21 mouse cellular contexts compared by ENCODE assay signal in the genomic region with DNA sequence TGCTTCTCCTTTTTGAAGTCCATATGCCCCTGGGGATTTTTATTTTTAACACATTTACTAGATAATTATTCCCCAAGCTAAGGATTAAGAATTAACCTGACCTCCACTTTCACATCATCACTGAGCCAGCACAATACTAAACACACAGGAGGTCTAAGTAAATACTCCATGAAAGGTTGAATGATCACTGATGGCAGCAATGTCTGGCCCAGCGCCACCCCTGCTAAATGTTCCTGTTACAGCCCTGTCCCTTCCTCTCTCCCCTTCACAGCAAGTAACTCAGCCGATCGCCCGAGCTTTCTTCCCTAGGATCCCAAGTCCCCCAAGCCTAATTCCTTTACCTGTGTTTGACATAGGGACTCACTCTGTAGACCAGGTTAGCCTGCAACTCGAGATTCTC.
DNase-seq lines count a peak whose midpoint lies in the region; ATAC-seq and TF ChIP-seq lines count a peak whose summit lies in the region.
"Had no signal": no experiment of that assay in that cellular context is flagged by ENCODE, and none has a peak within 500 bp of the region (broad histone marks: within the 10 kb centered on the region; RNA-seq: fewer than 3 reads in every experiment).

No protein-coding gene starts in this region.

- 32% methylated on average over 5 of the region's 5 CpGs for WGBS in lung, embryonic 14.5 days
- WGBS in hindbrain, embryonic 14.5 days = 84% methylated on average over 5 of the region's 5 CpGs
- 83% methylated on average over 5 of the region's 5 CpGs for WGBS in hindbrain, embryonic 11.5 days

- intact Hi-C loops in left cerebral cortex, postnatal 10 days (cut with DNase I) = no loop called here

- peak; percentile 46 for DNase-seq in lung, embryonic 14.5 days
- no peak for DNase-seq in lung, postnatal 10 days
- peak; percentile 77 for DNase-seq in Patski (ENCODE audit: low read depth, low spot score)
- peak; percentile 63 for DNase-seq in kidney, adult 18-20 months
- peak; percentile 76 for DNase-seq in kidney, postnatal 10 days
- no peak for DNase-seq in hindbrain, embryonic 14.5 days (ENCODE audit: low spot score)
- no peak for DNase-seq in left cerebral cortex, postnatal 10 days (ENCODE audit: extremely low spot score in 1 of 2, low spot score in 2 of 2)
- no peak for DNase-seq in hindbrain, embryonic 11.5 days (ENCODE audit: low spot score)
- DNase-seq: B cell, adult 2 months; cerebellum, adult 2 months; forebrain, postnatal 0 days; lung, adult 2 months; right cerebral cortex, postnatal 14 days; spleen, adult 18-20 months; thymus, postnatal 25 days had no signal

- no peaks in the 10 kb centered on the region for H3K27me3 ChIP-seq in lung, embryonic 14.5 days (ENCODE audit: insufficient read depth, low read length)
- H3K27me3 ChIP-seq in Patski = no peaks in the 10 kb centered on the region
- H3K27me3 ChIP-seq in hindbrain, embryonic 14.5 days (ENCODE audit: control insufficient read depth, insufficient read depth, low read length) = no peaks in the 10 kb centered on the region
- H3K27me3 ChIP-seq in hindbrain, embryonic 11.5 days (ENCODE audit: control insufficient read depth, insufficient read depth, low read length) = no peaks in the 10 kb centered on the region
- H3K27me3 ChIP-seq: heart, embryonic 13.5 days; midbrain, embryonic 13.5 days had no signal

- no peak for TF ChIP-seq CTCF in lung, embryonic 14.5 days (IDR thresholded peaks at IDR 0.05; ENCODE audit: low read depth)
- TF ChIP-seq CTCF in Patski (IDR thresholded peaks at IDR 0.05) = no peak

- POLR2A ChIA-PET in Patski (lab: Charles Lee) = interaction anchor here (0.6 to 1.7 kb wide), 9 partner anchors 11 to 176 kb away, joined by 3 to 9 read pairs (median 4); no protein-coding TSS in a partner anchor

- H3K4me2 ChIP-seq in lung, embryonic 14.5 days = no peak overlapping the region
- no peak overlapping the region for H3K4me2 ChIP-seq in hindbrain, embryonic 14.5 days (replicated peaks)
- no peak overlapping the region for H3K4me2 ChIP-seq in hindbrain, embryonic 11.5 days (replicated peaks; ENCODE audit: low read depth, low read length)
- H3K4me2 ChIP-seq: heart, embryonic 13.5 days; liver, embryonic 11.5 days; midbrain, embryonic 13.5 days had no signal

- peak overlapping the region; percentile 32; the same call in 1 of the 2 replicates for H3K27ac ChIP-seq in lung, embryonic 14.5 days (ENCODE audit: low read depth)
- no peak overlapping the region for H3K27ac ChIP-seq in hindbrain, embryonic 14.5 days
- H3K27ac ChIP-seq in hindbrain, embryonic 11.5 days (ENCODE audit: low read depth, low read length) = no peak overlapping the region
- H3K27ac ChIP-seq: forebrain, embryonic 10.5 days; heart, embryonic 13.5 days; limb, embryonic 10.5 days; midbrain, embryonic 13.5 days had no signal

- no peaks in the 10 kb centered on the region for H3K9me3 ChIP-seq in lung, embryonic 14.5 days (ENCODE audit: low read depth, low read length)
- no peaks in the 10 kb centered on the region for H3K9me3 ChIP-seq in hindbrain, embryonic 14.5 days (ENCODE audit: control insufficient read depth, low read length)
- no peaks in the 10 kb centered on the region for H3K9me3 ChIP-seq in hindbrain, embryonic 11.5 days (ENCODE audit: control insufficient read depth, low read length)
- H3K9me3 ChIP-seq: forebrain, embryonic 10.5 days; heart, embryonic 13.5 days; limb, embryonic 10.5 days; midbrain, embryonic 13.5 days had no signal

- peaks cover 22% of the 10 kb centered on the region for H3K4me1 ChIP-seq in lung, embryonic 14.5 days (ENCODE audit: insufficient read depth)
- no peaks in the 10 kb centered on the region for H3K4me1 ChIP-seq in hindbrain, embryonic 14.5 days (replicated peaks; ENCODE audit: control insufficient read depth, insufficient read depth, low read length)
- no peaks in the 10 kb centered on the region for H3K4me1 ChIP-seq in hindbrain, embryonic 11.5 days (replicated peaks; ENCODE audit: control insufficient read depth, insufficient read depth, low read length)
- H3K4me1 ChIP-seq: midbrain, embryonic 13.5 days had no signal

- in situ Hi-C loops in Patski (cut with MboI; ENCODE audit: low pct_unique_long_range_greater_than_20kb) = no loop called here

- no peak overlapping the region for H3K9ac ChIP-seq in lung, embryonic 14.5 days
- H3K9ac ChIP-seq in hindbrain, embryonic 14.5 days = no peak overlapping the region
- H3K9ac ChIP-seq in hindbrain, embryonic 11.5 days (ENCODE audit: low read depth, low read length) = no peak overlapping the region
- H3K9ac ChIP-seq: forebrain, postnatal 0 days; heart, embryonic 13.5 days; midbrain, embryonic 13.5 days had no signal

- no peak overlapping the region for H3K4me3 ChIP-seq in lung, embryonic 14.5 days (ENCODE audit: low read depth, low read length)
- no peak overlapping the region for H3K4me3 ChIP-seq in hindbrain, embryonic 14.5 days (replicated peaks; ENCODE audit: low read length)
- no peak overlapping the region for H3K4me3 ChIP-seq in hindbrain, embryonic 11.5 days (ENCODE audit: low read depth, low read length)
- H3K4me3 ChIP-seq: forebrain, embryonic 10.5 days; heart, embryonic 13.5 days; limb, embryonic 10.5 days; midbrain, embryonic 13.5 days had no signal

- CTCF ChIA-PET in Patski (lab: Charles Lee) = interaction anchor here (0.6 to 2.0 kb wide), 10 partner anchors 12 to 170 kb away, joined by 3 to 6 read pairs (median 4); no protein-coding TSS in a partner anchor

- H3K36me3 ChIP-seq in lung, embryonic 14.5 days (ENCODE audit: insufficient read depth) = no peaks in the 10 kb centered on the region
- H3K36me3 ChIP-seq in hindbrain, embryonic 14.5 days (replicated peaks; ENCODE audit: control insufficient read depth, insufficient read depth) = no peaks in the 10 kb centered on the region
- H3K36me3 ChIP-seq in hindbrain, embryonic 11.5 days (ENCODE audit: control insufficient read depth, insufficient read depth, low read length) = no peaks in the 10 kb centered on the region
- H3K36me3 ChIP-seq: midbrain, embryonic 13.5 days had no signal

- no peak for ATAC-seq in lung, embryonic 14.5 days (ENCODE audit: insufficient read depth)
- ATAC-seq in Patski = peak; percentile 73
- no peak for ATAC-seq in hindbrain, embryonic 14.5 days (ENCODE audit: low FRiP score)
- no peak for ATAC-seq in hindbrain, embryonic 11.5 days (ENCODE audit: low FRiP score)
- ATAC-seq: forebrain, postnatal 0 days; hindbrain, embryonic 16.5 days; midbrain, embryonic 13.5 days had no signal

Comparison
In these comparisons a context has a peak if more than half of its experiments do, and no peak if none do; other contexts are left out.
1. DNase-seq: peak in lung, embryonic 14.5 days (single experiment), Patski (single experiment), kidney, adult 18-20 months (single experiment) and kidney, postnatal 10 days (single experiment); none in lung, postnatal 10 days (single experiment), hindbrain, embryonic 14.5 days (single experiment), left cerebral cortex, postnatal 10 days (0 of 2) and hindbrain, embryonic 11.5 days (single experiment).